Mouse (Mus musculus) liver, postnatal 0 days (tissue): ENCODE measurements around the gene Tmem131.

Experiments
- CTCF ChIP-seq: sonication (generic); IDR thresholded peaks from 2 replicates; pipeline ENCODE4 v1.5.1; 2016; ENCODE audit warnings: antibody characterized with exemption, low read depth
- EP300 ChIP-seq: IDR thresholded peaks from 2 replicates; pipeline ENCODE4 v1.6.1; 2016; ENCODE audit warnings: antibody characterized with exemption, low read depth, mild to moderate bottlenecking

- TF ChIP-seq CTCF (peak; percentile 85), EP300 (no peak)
Measured at GRCm38 (mm10) chr1:36744268-36744944, 199.1 kb downstream of the Tmem131 start.
